9 mouse cellular contexts compared by ENCODE assay signal in genomic region chr13:60522719-60523450, GRCm38 (mm10).
DNase-seq lines count a peak whose midpoint lies in the region.
"Had no signal": no experiment of that assay in that cellular context is flagged by ENCODE, and none has a peak within 500 bp of the region (broad histone marks: within the 10 kb centered on the region; RNA-seq: fewer than 3 reads in every experiment).

No protein-coding gene starts in this region.

- DNase-seq in gastrocnemius, adult 18-20 months (ENCODE audit: low spot score) = peak; percentile 45
- DNase-seq in gastrocnemius, postnatal 10 days = no peak
- peak; percentile 91 for DNase-seq in brain, adult 2 months (ENCODE audit: low read depth, low spot score)
- DNase-seq in layer of hippocampus, adult 11-12 months (ENCODE audit: low spot score) = peak; percentile 83
- DNase-seq in left cerebral cortex, postnatal 36 days (ENCODE audit: low spot score in 2 of 2) = peak; percentile 55 to 70
- no peak for DNase-seq in thymus, postnatal 10 days (ENCODE audit: low spot score in 2 of 2)
- DNase-seq in ovary, postnatal 14 days (ENCODE audit: low spot score) = no peak
- no peak for DNase-seq in cerebellum, adult 9-11 months
- DNase-seq: B cell, adult 2 months had no signal

- intact Hi-C loops in left cerebral cortex, postnatal 36 days (cut with DNase I) = no loop called here

Comparison
In these comparisons a context has a peak if more than half of its experiments do, and no peak if none do; other contexts are left out.
1. DNase-seq: peak in gastrocnemius, adult 18-20 months (single experiment), brain, adult 2 months (single experiment), layer of hippocampus, adult 11-12 months (single experiment) and left cerebral cortex, postnatal 36 days (2 of 2); none in gastrocnemius, postnatal 10 days (single experiment), thymus, postnatal 10 days (0 of 2), ovary, postnatal 14 days (single experiment) and cerebellum, adult 9-11 months (single experiment).